Mouse (Mus musculus): ENCODE results near the gene Psap.

GRCm38 (mm10) chr10:60349644-60350043, 72.2 kb downstream of the Psap start:
- TF ChIP-seq POLR2A (IDR thresholded peaks at IDR 0.05; ENCODE audit: low read depth, low read length) (no peak), CTCF (conservative IDR thresholded peaks at IDR 0.05; ENCODE audit: insufficient read depth, insufficient read length, low read depth, low read length) (no peak)

Measured in kidney, adult 2 months (tissue).